Mouse (Mus musculus): ENCODE results near the gene Spsb3. TPM values are rescaled to one million over a fixed set of nuclear protein-coding genes. Genes with fewer than 3 reads are reported as not detected.

Spsb3 gene
- polyA plus RNA-seq, 1 experiment from 2014 or later, result 34.8 TPM

DNA sequence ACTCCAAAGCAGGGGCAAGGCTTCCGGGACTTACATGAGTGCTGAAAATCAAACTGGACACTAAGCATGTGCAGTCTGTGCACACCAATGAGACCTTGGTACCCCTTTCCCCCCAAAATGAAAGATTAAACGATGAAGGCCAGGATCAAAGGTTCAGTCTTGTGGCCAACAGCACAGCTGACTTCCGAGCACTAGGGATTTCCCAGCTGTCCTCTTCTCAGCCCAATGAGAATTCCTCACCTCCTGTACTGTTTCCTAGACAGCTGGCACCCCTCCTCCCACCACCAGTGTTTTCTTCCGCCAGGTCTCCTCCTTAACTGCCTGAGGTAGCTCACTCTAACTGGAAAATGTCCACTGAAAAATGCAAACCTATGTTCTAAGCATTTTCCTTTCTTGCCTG is 46.7 kb downstream of the Spsb3 start:
- no peak for TF ChIP-seq CTCF (IDR thresholded peaks at IDR 0.05; ENCODE audit: low read depth)
- Histone ChIP-seq H3K9ac (no peak overlapping the region), H3K27me3 (ENCODE audit: insufficient read depth, low read length) (no peaks in the 10 kb centered on the region), H3K4me3 (ENCODE audit: low read depth, low read length) (no peak overlapping the region), H3K4me1 (ENCODE audit: insufficient read depth) (peaks cover 5% of the 10 kb centered on the region; the same call in 1 of the 2 replicates), H3K9me3 (ENCODE audit: low read depth, low read length) (no peaks in the 10 kb centered on the region), H3K36me3 (ENCODE audit: insufficient read depth) (peaks cover 4% of the 10 kb centered on the region; the same call in 1 of the 2 replicates), H3K27ac (ENCODE audit: low read depth) (no peak overlapping the region), H3K4me2 (no peak overlapping the region)
- WGBS, result 72% methylated on average over 4 of the region's 4 CpGs
- DNase-seq (no peak), ATAC-seq (ENCODE audit: insufficient read depth) (no peak)

DNA sequence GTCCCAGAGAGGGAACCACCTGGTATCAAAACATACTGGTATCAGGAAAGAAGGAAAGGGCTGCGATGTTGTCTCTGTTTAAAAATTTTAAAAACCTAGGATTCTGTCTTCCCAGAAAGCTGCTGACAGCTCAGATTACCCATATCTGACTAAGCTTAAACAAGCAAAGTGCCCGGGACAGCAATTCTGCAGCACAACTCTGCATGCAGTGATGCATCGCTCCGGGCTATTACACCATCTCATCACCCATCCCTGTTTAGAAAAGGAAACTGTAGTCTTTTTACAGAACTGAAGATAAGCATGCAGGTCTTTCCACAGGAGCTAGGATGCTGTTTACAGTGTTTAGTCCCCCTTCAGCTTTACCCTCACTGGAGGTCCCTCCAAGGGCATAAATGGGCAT is 48.5 kb downstream of the Spsb3 start:
- Histone ChIP-seq H3K27me3 (ENCODE audit: insufficient read depth, low read length) (no peaks in the 10 kb centered on the region), H3K9me3 (ENCODE audit: low read depth, low read length) (no peaks in the 10 kb centered on the region), H3K9ac (peak overlapping the region; percentile 86; the same call in 1 of the 2 replicates), H3K4me3 (ENCODE audit: low read depth, low read length) (0 out of 2 replicates have a peak overlapping the region, but pooled peaks have one; percentile 1), H3K27ac (ENCODE audit: low read depth) (no peak overlapping the region), H3K36me3 (ENCODE audit: insufficient read depth) (0 out of 2 replicates have a peak, but pooled peaks cover 4% of the 10 kb centered on the region), H3K4me1 (ENCODE audit: insufficient read depth) (peaks cover 5% of the 10 kb centered on the region; the same call in 1 of the 2 replicates), H3K4me2 (peak overlapping the region; percentile 72)
- DNase-seq (no peak), ATAC-seq (ENCODE audit: insufficient read depth) (no peak)
- TF ChIP-seq CTCF (IDR thresholded peaks at IDR 0.05; ENCODE audit: low read depth), result no peak
- 56% methylated on average over 4 of the region's 4 CpGs for whole genome bisulfite sequencing

DNA sequence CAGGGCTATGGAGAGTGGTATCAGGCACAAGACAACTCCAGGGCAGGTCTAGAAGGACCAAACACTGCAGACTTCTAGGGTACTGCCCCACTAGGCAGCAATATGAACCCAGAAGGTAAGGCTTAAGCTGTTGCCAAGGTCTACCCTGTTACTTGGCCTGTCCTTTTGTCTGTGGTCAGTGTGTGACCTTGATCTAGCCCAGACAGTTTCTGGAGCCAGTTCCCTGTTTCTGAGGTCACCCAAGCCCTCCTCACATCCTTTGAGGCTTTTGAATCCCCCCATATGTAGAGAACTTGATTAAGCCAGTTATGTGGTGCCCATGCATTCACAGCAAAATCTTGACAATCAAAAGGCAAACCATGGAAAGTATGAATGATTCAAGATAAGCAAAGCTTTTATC is 49.2 kb downstream of the Spsb3 start:
- Histone ChIP-seq H3K27me3 (ENCODE audit: insufficient read depth, low read length) (no peaks in the 10 kb centered on the region), H3K4me3 (ENCODE audit: low read depth, low read length) (peak overlapping the region; percentile 97), H3K36me3 (ENCODE audit: insufficient read depth) (0 out of 2 replicates have a peak, but pooled peaks cover 4% of the 10 kb centered on the region), H3K9me3 (ENCODE audit: low read depth, low read length) (no peaks in the 10 kb centered on the region), H3K27ac (ENCODE audit: low read depth) (no peak overlapping the region), H3K4me2 (peak overlapping the region; percentile 72), H3K9ac (peak overlapping the region; percentile 86), H3K4me1 (ENCODE audit: insufficient read depth) (peaks cover 5% of the 10 kb centered on the region; the same call in 1 of the 2 replicates)
- TF ChIP-seq CTCF (IDR thresholded peaks at IDR 0.05; ENCODE audit: low read depth), result no peak
- ATAC-seq (ENCODE audit: insufficient read depth) (no peak), DNase-seq (no peak)

DNA sequence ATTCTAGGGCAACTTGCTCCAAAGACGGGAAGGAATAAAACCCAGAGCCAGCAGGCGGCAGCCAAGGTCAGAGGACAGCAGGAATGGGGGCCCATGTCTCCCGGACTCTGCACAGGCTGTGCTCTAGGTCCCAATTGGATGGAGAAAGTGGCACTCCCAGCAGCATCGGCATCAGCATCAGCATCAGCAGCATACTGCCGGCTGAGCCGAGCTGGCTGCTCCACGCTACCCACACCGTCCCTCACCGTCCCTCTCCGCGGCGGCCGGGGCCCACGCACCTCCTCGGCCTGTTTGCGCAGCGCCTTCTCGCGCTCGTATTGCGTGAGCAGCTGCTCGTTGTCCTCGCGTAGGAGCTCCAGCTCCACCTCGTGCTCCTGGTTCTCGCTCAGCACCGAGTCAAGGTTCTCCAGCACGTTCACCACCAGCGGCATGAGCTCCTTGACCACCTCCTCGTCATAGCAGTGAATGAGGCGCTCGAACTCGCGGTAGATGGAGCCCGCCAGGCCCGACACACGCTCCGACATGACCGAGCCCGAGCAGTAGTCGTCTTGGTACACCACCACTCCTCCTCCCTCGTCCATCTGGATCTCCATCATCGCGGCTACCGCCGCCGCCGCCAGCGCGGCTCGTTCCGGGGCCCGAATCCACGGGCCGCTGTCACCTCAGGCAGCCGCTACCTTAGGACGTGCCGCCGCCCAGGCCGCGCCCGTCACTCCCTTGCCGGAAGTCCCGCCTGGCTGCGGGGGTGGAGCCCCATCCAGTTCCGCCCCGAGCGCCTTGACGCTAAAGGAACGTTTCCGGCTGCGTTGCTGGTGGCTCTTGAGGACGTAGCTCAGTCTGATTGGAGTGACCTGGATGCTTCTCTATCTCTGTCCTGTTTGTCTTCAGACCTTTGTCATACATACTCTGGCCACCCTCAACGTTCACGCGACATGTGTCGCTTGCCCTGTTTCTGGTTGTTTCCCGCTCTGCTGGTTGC is 50.1 kb downstream of the Spsb3 start, which contains the start of gene Mapk8ip3:
TSS of gene Mapk8ip3 (minus strand) at position 719 of the 979 bp plus-strand sequence.
- Histone ChIP-seq H3K27me3 (ENCODE audit: insufficient read depth, low read length) (no peaks in the 10 kb centered on the region), H3K36me3 (ENCODE audit: insufficient read depth) (0 out of 2 replicates have a peak, but pooled peaks cover 4% of the 10 kb centered on the region), H3K4me1 (ENCODE audit: insufficient read depth) (peaks cover 5% of the 10 kb centered on the region; the same call in 1 of the 2 replicates), H3K4me2 (peak within 1 kb of the TSS; percentile 72), H3K4me3 (ENCODE audit: low read depth, low read length) (peak within 1 kb of the TSS; percentile 97), H3K27ac (ENCODE audit: low read depth) (peak within 1 kb of the TSS; percentile 85), H3K9ac (peak within 1 kb of the TSS; percentile 86), H3K9me3 (ENCODE audit: low read depth, low read length) (no peaks in the 10 kb centered on the region)
- ATAC-seq (ENCODE audit: insufficient read depth) (peak; percentile 98), DNase-seq (peak; percentile 97)
- WGBS, result under 1% methylated on average over 78 of the region's 78 CpGs
- peak; percentile 48 for TF ChIP-seq CTCF (IDR thresholded peaks at IDR 0.05; ENCODE audit: low read depth)

DNA sequence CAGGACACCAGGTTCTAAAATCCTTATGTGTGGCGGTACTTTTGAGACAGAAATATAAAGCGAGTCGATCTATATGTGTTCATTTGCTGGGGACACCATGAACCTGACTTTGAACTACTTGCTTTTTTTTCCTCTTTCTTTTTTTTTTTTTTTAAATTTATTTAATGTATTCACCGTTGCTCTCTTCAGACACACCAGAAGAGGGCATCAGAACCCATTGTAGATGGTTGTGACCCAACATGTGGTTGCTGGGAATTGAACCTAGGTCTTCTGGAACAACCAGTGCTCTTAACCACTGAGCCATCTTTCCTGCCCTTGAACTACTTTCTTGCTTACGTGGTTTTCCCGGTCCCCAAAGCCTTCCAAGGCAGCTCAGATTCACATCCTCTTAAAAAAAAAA is 50.8 kb downstream of the Spsb3 start:
- DNase-seq (no peak), ATAC-seq (ENCODE audit: insufficient read depth) (no peak)
- Histone ChIP-seq H3K36me3 (ENCODE audit: insufficient read depth) (no peaks in the 10 kb centered on the region), H3K4me1 (ENCODE audit: insufficient read depth) (peaks cover 5% of the 10 kb centered on the region; the same call in 1 of the 2 replicates), H3K27me3 (ENCODE audit: insufficient read depth, low read length) (no peaks in the 10 kb centered on the region), H3K27ac (ENCODE audit: low read depth) (peak overlapping the region; percentile 85), H3K9me3 (ENCODE audit: low read depth, low read length) (no peaks in the 10 kb centered on the region), H3K4me3 (ENCODE audit: low read depth, low read length) (peak overlapping the region; percentile 97), H3K9ac (peak overlapping the region; percentile 86), H3K4me2 (peak overlapping the region; percentile 72)
- WGBS, result 41% methylated on average over 6 of the region's 6 CpGs
- TF ChIP-seq CTCF (IDR thresholded peaks at IDR 0.05; ENCODE audit: low read depth), result peak; percentile 18; the same call in 1 of the 2 replicates

Other genes with a start within 250 kb of the Spsb3 start
- 67.8 and 68.3 TPM in 2 replicates for gene Slc9a3r2, start 236.3 kb upstream of the Spsb3 start, polyA plus RNA-seq (2014; fragmentation: Nextera tagmentation; extraction: Ambion mirVana)
- 0.78 and 1.0 TPM in 2 replicates for gene Npw, start 228.2 kb upstream of the Spsb3 start, polyA plus RNA-seq (2014; fragmentation: Nextera tagmentation; extraction: Ambion mirVana)
- 32.9 and 34.0 TPM in 2 replicates for gene Zfp598, start 217.0 kb upstream of the Spsb3 start, polyA plus RNA-seq (2014; fragmentation: Nextera tagmentation; extraction: Ambion mirVana)
- gene Syngr3, start 196.7 kb upstream of the Spsb3 start, polyA plus RNA-seq (2014; fragmentation: Nextera tagmentation; extraction: Ambion mirVana), result 0.83 and 1.3 TPM in 2 replicates
- gene Gfer, start 190.5 kb upstream of the Spsb3 start, polyA plus RNA-seq (2014; fragmentation: Nextera tagmentation; extraction: Ambion mirVana), result 53.9 and 54.4 TPM in 2 replicates
- gene Noxo1, start 190.4 kb upstream of the Spsb3 start, polyA plus RNA-seq (2014; fragmentation: Nextera tagmentation; extraction: Ambion mirVana), result 3.5 and 5.0 TPM in 2 replicates
- 97.9 and 112 TPM in 2 replicates for gene Tbl3, start 179.0 kb upstream of the Spsb3 start, polyA plus RNA-seq (2014; fragmentation: Nextera tagmentation; extraction: Ambion mirVana)
- gene Rnf151, start 168.6 kb upstream of the Spsb3 start, polyA plus RNA-seq (2014; fragmentation: Nextera tagmentation; extraction: Ambion mirVana), result 0.46 and 0.71 TPM in 2 replicates
- gene Rps2, start 168.5 kb upstream of the Spsb3 start, polyA plus RNA-seq (2014; fragmentation: Nextera tagmentation; extraction: Ambion mirVana), result 1,798 and 1,884 TPM in 2 replicates
- 211 and 221 TPM in 2 replicates for gene Ndufb10, start 162.2 kb upstream of the Spsb3 start, polyA plus RNA-seq (2014; fragmentation: Nextera tagmentation; extraction: Ambion mirVana)
- not detected in 2 replicates for gene Rpl3l, start 158.8 kb upstream of the Spsb3 start, polyA plus RNA-seq (2014; fragmentation: Nextera tagmentation; extraction: Ambion mirVana)
- gene Msrb1, start 150.0 kb upstream of the Spsb3 start, polyA plus RNA-seq (2014; fragmentation: Nextera tagmentation; extraction: Ambion mirVana), result 35.2 and 37.8 TPM in 2 replicates
- gene Hs3st6, start 133.7 kb upstream of the Spsb3 start, polyA plus RNA-seq (2014; fragmentation: Nextera tagmentation; extraction: Ambion mirVana), result 2.9 and 3.3 TPM in 2 replicates
- gene Meiob, start 82.4 kb upstream of the Spsb3 start, polyA plus RNA-seq (2014; fragmentation: Nextera tagmentation; extraction: Ambion mirVana), result not detected in 2 replicates
- 23.2 and 24.8 TPM in 2 replicates for gene Hagh, start 46.5 kb upstream of the Spsb3 start, polyA plus RNA-seq (2014; fragmentation: Nextera tagmentation; extraction: Ambion mirVana)
- gene Fahd1, start 36.3 kb upstream of the Spsb3 start, polyA plus RNA-seq (2014; fragmentation: Nextera tagmentation; extraction: Ambion mirVana), result 16.5 and 17.1 TPM in 2 replicates
- gene Igfals, start 20.6 kb upstream of the Spsb3 start, polyA plus RNA-seq (2014; fragmentation: Nextera tagmentation; extraction: Ambion mirVana), result 0.93 and 1.1 TPM in 2 replicates
- gene Nubp2, start 294 bp upstream of the Spsb3 start, polyA plus RNA-seq (2014; fragmentation: Nextera tagmentation; extraction: Ambion mirVana), result 53.0 and 56.5 TPM in 2 replicates
- 21.2 and 23.3 TPM in 2 replicates for gene Eme2, start 8.4 kb downstream of the Spsb3 start, polyA plus RNA-seq (2014; fragmentation: Nextera tagmentation; extraction: Ambion mirVana)
- 92.1 and 93.7 TPM in 2 replicates for gene Mrps34, start 8.5 kb downstream of the Spsb3 start, polyA plus RNA-seq (2014; fragmentation: Nextera tagmentation; extraction: Ambion mirVana)
- gene Nme3, start 9.9 kb downstream of the Spsb3 start, polyA plus RNA-seq (2014; fragmentation: Nextera tagmentation; extraction: Ambion mirVana), result 65.1 and 77.1 TPM in 2 replicates
- 32.1 and 34.2 TPM in 2 replicates for gene Mapk8ip3, start 50.3 kb downstream of the Spsb3 start, polyA plus RNA-seq (2014; fragmentation: Nextera tagmentation; extraction: Ambion mirVana)
- gene Jpt2, start 74.0 kb downstream of the Spsb3 start, polyA plus RNA-seq (2014; fragmentation: Nextera tagmentation; extraction: Ambion mirVana), result 140 and 142 TPM in 2 replicates
- gene Cramp1l, start 129.1 kb downstream of the Spsb3 start, polyA plus RNA-seq (2014; fragmentation: Nextera tagmentation; extraction: Ambion mirVana), result 8.7 and 9.8 TPM in 2 replicates
- gene Ift140, start 129.4 kb downstream of the Spsb3 start, polyA plus RNA-seq (2014; fragmentation: Nextera tagmentation; extraction: Ambion mirVana), result 16.9 and 18.0 TPM in 2 replicates
- 65.2 and 67.1 TPM in 2 replicates for gene Tmem204, start 196.9 kb downstream of the Spsb3 start, polyA plus RNA-seq (2014; fragmentation: Nextera tagmentation; extraction: Ambion mirVana)
- 41.8 and 46.5 TPM in 2 replicates for gene Telo2, start 229.3 kb downstream of the Spsb3 start, polyA plus RNA-seq (2014; fragmentation: Nextera tagmentation; extraction: Ambion mirVana)
- not detected in 2 replicates for gene Ptx4, start 234.1 kb downstream of the Spsb3 start, polyA plus RNA-seq (2014; fragmentation: Nextera tagmentation; extraction: Ambion mirVana)
- 22.3 and 23.1 TPM in 2 replicates for gene Clcn7, start 246.7 kb downstream of the Spsb3 start, polyA plus RNA-seq (2014; fragmentation: Nextera tagmentation; extraction: Ambion mirVana)